Mouse (Mus musculus) right cerebral cortex, postnatal 10 days (tissue): ENCODE measurements around the gene Cfb.
"Not testable (repeated sequence)": the region's sequence is repeated elsewhere in the genome, so short reads cannot be mapped to it uniquely, and the experiment has no call there.

Source experiments
- DNase-seq, 2 experiments: peaks; one replicate each; pipeline ENCODE4 v3.0.0; 2021; ENCODE audit warnings: low spot score in 2 of 2

Cfb gene

GRCm38 (mm10) chr17:34862416-34863081, at the start of gene Cfb:
Gene Cfb (minus strand): TSS chr17:34862518.
- DNase-seq, result no peak

- DNase-seq, result peak; percentile 54 to 59
Measured at GRCm38 (mm10) chr17:34911945-34912351, 49.6 kb upstream of the Cfb start.

- DNase-seq, result peak in 1 of 2 experiments; percentile 26
Measured at GRCm38 (mm10) chr17:34910982-34911381, 48.7 kb upstream of the Cfb start.

GRCm38 (mm10) chr17:34902895-34903294, 40.6 kb upstream of the Cfb start:
- DNase-seq, result no peak

GRCm38 (mm10) chr17:34901948-34902347, 39.6 kb upstream of the Cfb start:
- DNase-seq, result not testable (repeated sequence)

GRCm38 (mm10) chr17:34900826-34901225, 38.5 kb upstream of the Cfb start:
- DNase-seq, result not testable (repeated sequence)

GRCm38 (mm10) chr17:34899890-34900243, 37.5 kb upstream of the Cfb start:
- no peak for DNase-seq

GRCm38 (mm10) chr17:34899053-34899889, 37.0 kb upstream of the Cfb start:
- peak; percentile 53 to 58 for DNase-seq

GRCm38 (mm10) chr17:34898706-34899052, 36.4 kb upstream of the Cfb start:
- no peak for DNase-seq

- DNase-seq, result peak; percentile 89 to 90
Measured at GRCm38 (mm10) chr17:34898160-34898586, 35.9 kb upstream of the Cfb start, which contains the start of the genes C2 and Ehmt2. Gene C2 (minus strand): TSS chr17:34898265. Gene Ehmt2 (plus strand): TSS chr17:34898469.

GRCm38 (mm10) chr17:34897373-34898159, 35.2 kb upstream of the Cfb start:
- peak; percentile 77 to 85 for DNase-seq

GRCm38 (mm10) chr17:34896366-34896765, 34.0 kb upstream of the Cfb start:
- peak in 1 of 2 experiments; percentile 39 for DNase-seq

GRCm38 (mm10) chr17:34895724-34896123, 33.4 kb upstream of the Cfb start:
- DNase-seq, result peak in 1 of 2 experiments; percentile 45

- DNase-seq, result peak; percentile 61 to 69
Measured at GRCm38 (mm10) chr17:34894801-34895530, 32.6 kb upstream of the Cfb start.

- peak; percentile 94 to 95 for DNase-seq
Measured at GRCm38 (mm10) chr17:34894074-34894597, 31.8 kb upstream of the Cfb start.

GRCm38 (mm10) chr17:34893072-34893824, 30.9 kb upstream of the Cfb start:
- no peak for DNase-seq

GRCm38 (mm10) chr17:34891377-34891776, 29.1 kb upstream of the Cfb start:
- DNase-seq, result no peak

GRCm38 (mm10) chr17:34890074-34890743, 27.9 kb upstream of the Cfb start:
- DNase-seq, result no peak

- DNase-seq, result no peak
Measured at GRCm38 (mm10) chr17:34887942-34888341, 25.6 kb upstream of the Cfb start.

GRCm38 (mm10) chr17:34885615-34886014, 23.3 kb upstream of the Cfb start:
- no peak for DNase-seq
